Mouse (Mus musculus): Measurements from ENCODE around the gene Cap2.

The Cap2 gene

GRCm38 (mm10) chr13:46501800-46502389 lies at the start of gene Cap2:
TSS of gene Cap2 (plus strand) at chr13:46501848.
- peak; percentile 81 to 86 for DNase-seq

GRCm38 (mm10) chr13:46459546-46459945 lies 42.1 kb upstream of the Cap2 start:
- no peak for DNase-seq

- no peak for DNase-seq
These were observed 39.4 kb upstream of the Cap2 start for GRCm38 (mm10) chr13:46462280-46462679.

- no peak for DNase-seq
These were observed 37.9 kb upstream of the Cap2 start for GRCm38 (mm10) chr13:46463764-46464163.

- DNase-seq = no peak
These were observed 33.4 kb upstream of the Cap2 start for GRCm38 (mm10) chr13:46468251-46468650.

- no peak for DNase-seq
These were observed 32.1 kb upstream of the Cap2 start for GRCm38 (mm10) chr13:46469536-46469935.

GRCm38 (mm10) chr13:46481271-46481670 lies 20.4 kb upstream of the Cap2 start:
- no peak for DNase-seq

GRCm38 (mm10) chr13:46485605-46486004 lies 16.0 kb upstream of the Cap2 start:
- DNase-seq = no peak

GRCm38 (mm10) chr13:46488166-46488565 lies 13.5 kb upstream of the Cap2 start:
- DNase-seq = no peak

GRCm38 (mm10) chr13:46490644-46491043 lies 11.0 kb upstream of the Cap2 start:
- DNase-seq = no peak

GRCm38 (mm10) chr13:46502390-46502891 lies 793 bp downstream of the Cap2 start:
- peak in 1 of 2 experiments; percentile 9 for DNase-seq

GRCm38 (mm10) chr13:46507944-46508343 lies 6.3 kb downstream of the Cap2 start:
- DNase-seq = no peak

GRCm38 (mm10) chr13:46508823-46509222 lies 7.2 kb downstream of the Cap2 start:
- no peak for DNase-seq

GRCm38 (mm10) chr13:46510460-46510859 lies 8.8 kb downstream of the Cap2 start:
- DNase-seq = no peak

- no peak for DNase-seq
These were observed 12.8 kb downstream of the Cap2 start for GRCm38 (mm10) chr13:46514484-46514883.

- no peak for DNase-seq
These were observed 13.5 kb downstream of the Cap2 start for GRCm38 (mm10) chr13:46515120-46515523.

- no peak for DNase-seq
These were observed 13.9 kb downstream of the Cap2 start for GRCm38 (mm10) chr13:46515524-46515923.

GRCm38 (mm10) chr13:46516183-46516582 lies 14.5 kb downstream of the Cap2 start:
- DNase-seq = no peak

GRCm38 (mm10) chr13:46517211-46517685 lies 15.6 kb downstream of the Cap2 start:
- DNase-seq = no peak

GRCm38 (mm10) chr13:46521482-46521881 lies 19.8 kb downstream of the Cap2 start:
- DNase-seq = no peak

GRCm38 (mm10) chr13:46522798-46523197 lies 21.1 kb downstream of the Cap2 start:
- DNase-seq = no peak

GRCm38 (mm10) chr13:46523235-46523634 lies 21.6 kb downstream of the Cap2 start:
- no peak for DNase-seq

- DNase-seq = no peak
These were observed 22.1 kb downstream of the Cap2 start for GRCm38 (mm10) chr13:46523712-46524111.

GRCm38 (mm10) chr13:46525295-46526255 lies 23.9 kb downstream of the Cap2 start:
- no peak for DNase-seq
